Mouse (Mus musculus): ENCODE data around the gene Irak2.

DNA sequence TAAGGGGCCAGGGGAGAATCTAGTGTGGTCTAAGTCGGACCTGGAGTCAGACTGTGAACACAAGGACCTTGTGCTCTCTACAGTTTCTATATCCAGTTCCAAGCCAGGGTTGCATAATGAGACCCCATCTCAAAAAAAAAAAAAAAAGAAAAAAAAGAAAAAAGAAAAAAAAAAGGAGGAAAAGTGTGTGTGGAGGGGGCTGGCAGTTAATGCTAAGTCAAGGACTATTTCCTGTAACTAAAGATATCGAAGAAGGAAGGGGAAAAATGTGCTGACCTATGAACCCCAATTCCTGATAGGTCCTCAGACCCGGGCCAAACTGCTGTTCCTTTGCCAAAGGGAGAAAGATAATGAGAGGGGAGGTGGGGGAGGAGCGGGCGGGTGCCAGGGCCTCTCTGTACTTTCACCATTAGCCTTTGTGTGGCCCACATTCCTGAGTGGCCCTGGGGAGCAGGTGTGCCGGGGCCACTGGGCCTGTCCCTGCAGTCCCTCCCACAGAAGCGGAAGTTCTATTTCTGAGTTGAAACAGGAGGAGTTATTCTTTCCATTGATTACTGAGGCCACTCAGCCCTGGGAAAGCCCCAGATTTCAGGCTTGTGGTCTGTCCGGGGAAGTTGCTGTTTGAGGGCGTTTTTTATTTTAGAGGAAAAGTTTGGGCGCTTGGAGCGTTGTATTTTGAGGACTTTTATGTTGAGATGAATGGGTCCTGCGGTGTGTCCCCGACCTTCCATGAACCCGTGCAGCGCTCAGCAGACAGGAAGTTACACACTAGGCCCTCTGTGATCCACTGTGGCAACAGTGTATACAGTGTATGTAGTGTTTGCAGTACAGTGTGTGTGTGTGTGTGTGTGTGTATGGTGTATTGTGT, 30.3 kb downstream of the Irak2 start:
- TF ChIP-seq GATA1 (IDR thresholded peaks at IDR 0.05; ENCODE audit: borderline replicate concordance, low read length) = no peak
- TF ChIP-seq FLI1 (IDR thresholded peaks at IDR 0.05; ENCODE audit: low read length) = no peak

Measured in megakaryocyte, embryonic 14.5 days (primary cell).